Mouse (Mus musculus) myocyte (in vitro differentiated cells): Measurements from ENCODE around the gene Sod2. TPM values are rescaled to one million over a fixed set of nuclear protein-coding genes. Genes with fewer than 3 reads are reported as not detected.
"Not testable (repeated sequence)": the region's sequence is repeated elsewhere in the genome, so short reads cannot be mapped to it uniquely, and the experiment has no call there.

ENCODE experiments used
- H3K27me3 ChIP-seq: one replicate; pipeline ENCODE4 v1.6.1; 2011; ENCODE audit not compliant: control insufficient read depth, insufficient read depth, insufficient read length
- H3K36me3 ChIP-seq: one replicate; pipeline ENCODE4 v1.6.1; 2011; ENCODE audit not compliant: control insufficient read depth, insufficient read depth
- H3K4me2 ChIP-seq: one replicate; pipeline ENCODE4 v1.6.1; 2011; ENCODE audit warnings: low read depth, control low read depth
- H3K4me3 ChIP-seq: one replicate; pipeline ENCODE4 v1.5.1; 2011; ENCODE audit warnings: mild to moderate bottlenecking, control low read depth, moderate library complexity
- H3K79me2 ChIP-seq: one replicate; pipeline ENCODE4 v1.6.1; 2011; ENCODE audit not compliant: control insufficient read depth, insufficient read depth
- H3ac ChIP-seq: one replicate; pipeline ENCODE4 v1.6.1; 2011; ENCODE audit not compliant: control insufficient read depth, insufficient read length
- CEBPB ChIP-seq: IDR thresholded peaks from 2 replicates; pipeline ENCODE4 v1.6.1; 2011; ENCODE audit warnings: mild to moderate bottlenecking, moderate library complexity; ENCODE audit not compliant: poor library complexity, insufficient read depth, severe bottlenecking
- E2F4 ChIP-seq: IDR thresholded peaks from one replicate; pipeline ENCODE4 v1.6.1; 2011; ENCODE audit warnings: mild to moderate bottlenecking, control low read depth, moderate library complexity; ENCODE audit not compliant: insufficient read depth
- MAX ChIP-seq: IDR thresholded peaks from one replicate; pipeline ENCODE4 v1.6.1; 2011; ENCODE audit warnings: low read depth, mild to moderate bottlenecking, control low read depth
- MYOD1 ChIP-seq, 3 experiments: IDR thresholded peaks; one replicate each; pipeline ENCODE4 v1.6.1; 2011; ENCODE audit warnings: control low read depth in 2 of 3, low read depth in 2 of 3, mild to moderate bottlenecking in 2 of 3, moderate library complexity in 1 of 3; ENCODE audit not compliant: insufficient read length in 2 of 3, control insufficient read depth in 1 of 3
- MYOG ChIP-seq, 3 experiments: IDR thresholded peaks; one replicate each; pipeline ENCODE4 v1.6.1; 2011; ENCODE audit warnings: control low read depth in 2 of 3, low read depth in 2 of 3, mild to moderate bottlenecking in 2 of 3; ENCODE audit not compliant: insufficient read length in 2 of 3, control insufficient read depth in 1 of 3, insufficient read depth in 1 of 3
- POLR2A ChIP-seq: IDR thresholded peaks from one replicate; pipeline ENCODE4 v1.6.1; 2011; ENCODE audit warnings: low read depth, mild to moderate bottlenecking, control low read depth, moderate library complexity; ENCODE audit not compliant: insufficient read length
- POLR2AphosphoS2 ChIP-seq: IDR thresholded peaks from one replicate; pipeline ENCODE4 v1.6.1; 2011; ENCODE audit warnings: low read depth, control low read depth; ENCODE audit not compliant: insufficient read length
- REST ChIP-seq: IDR thresholded peaks from one replicate; pipeline ENCODE4 v1.6.1; 2011; ENCODE audit warnings: mild to moderate bottlenecking, control low read depth, moderate library complexity; ENCODE audit not compliant: insufficient read depth, insufficient read length
- SRF ChIP-seq: IDR thresholded peaks from one replicate; pipeline ENCODE4 v1.6.1; 2011; ENCODE audit warnings: low read depth; ENCODE audit not compliant: control insufficient read depth, insufficient read length
- TCF12 ChIP-seq: IDR thresholded peaks from one replicate; pipeline ENCODE4 v1.6.1; 2011; ENCODE audit warnings: mild to moderate bottlenecking, control low read depth; ENCODE audit not compliant: poor library complexity, insufficient read depth, severe bottlenecking
- TCF3 ChIP-seq: IDR thresholded peaks from one replicate; pipeline ENCODE4 v1.6.1; 2011; ENCODE audit warnings: low read depth, control low read depth; ENCODE audit not compliant: insufficient read length
- USF1 ChIP-seq: IDR thresholded peaks from one replicate; pipeline ENCODE4 v1.6.1; 2011; ENCODE audit warnings: low read depth, mild to moderate bottlenecking, control low read depth, moderate library complexity
- polyA plus RNA-seq: library from polyadenylated mRNA; unstranded; fragments of >200 nt; fragmentation: generic; extraction: Trizol; gene quantifications from one replicate; pipeline ENCODE4 v1.2.1, GENCODE M21; 2012; ENCODE audit warnings: missing spikeins

Sod2 gene
- polyA plus RNA-seq: 172 TPM

- H3K27me3 ChIP-seq, H3K36me3 ChIP-seq: not testable (repeated sequence)
- Histone ChIP-seq H3K4me3 (peak within 1 kb of the TSS; percentile 63), H3K4me2 (peak within 1 kb of the TSS; percentile 86), H3ac (peak within 1 kb of the TSS; percentile 70), H3K79me2 (peaks cover 13% of the 10 kb centered on the region)
Observed at GRCm38 (mm10) chr17:13006546-13006945, at the start of gene Sod2. Gene Sod2 (plus strand): TSS chr17:13006846.

- H3K4me2 ChIP-seq: peak overlapping the region; percentile 49
- not testable (repeated sequence) for H3K27me3 ChIP-seq, H3K36me3 ChIP-seq
- H3K4me3 ChIP-seq: peak overlapping the region; percentile 72
- peaks cover 23% of the 10 kb centered on the region for H3K79me2 ChIP-seq
- peak overlapping the region; percentile 46 for H3ac ChIP-seq
Observed at GRCm38 (mm10) chr17:12959377-12959776, 47.3 kb upstream of the Sod2 start.

GRCm38 (mm10) chr17:12960331-12960873, 46.2 kb upstream of the Sod2 start, which contains the start of gene Acat2:
Gene Acat2 (minus strand): TSS chr17:12960747.
- Histone ChIP-seq H3K79me2 (peaks cover 23% of the 10 kb centered on the region), H3ac (peak within 1 kb of the TSS; percentile 46), H3K36me3 (peaks cover 3% of the 10 kb centered on the region), H3K4me2 (peak within 1 kb of the TSS; percentile 81), H3K4me3 (peak within 1 kb of the TSS; percentile 72), H3K27me3 (no peaks in the 10 kb centered on the region)
- TF ChIP-seq E2F4 (peak; percentile 43), CEBPB (0 out of 2 replicates have a peak, but pooled peaks have one; percentile 5), MYOD1 (IDR thresholded peaks at IDR 0.05; ENCODE audit: control insufficient read depth in 1 of 3, insufficient read length in 2 of 3, low read depth in 2 of 3) (no peak), TCF3 (no peak), SRF (no peak), REST (no peak), MYOG (IDR thresholded peaks at IDR 0.05; ENCODE audit: control insufficient read depth in 1 of 3, insufficient read depth in 1 of 3, insufficient read length in 2 of 3, low read depth in 2 of 3) (no peak), POLR2A (peak; percentile 92), MAX (no peak), USF1 (no peak), POLR2AphosphoS2 (peak; percentile 98)

- H3K4me3 ChIP-seq: no peak overlapping the region
- H3K36me3 ChIP-seq: peaks cover 17% of the 10 kb centered on the region
- H3K27me3 ChIP-seq: no peaks in the 10 kb centered on the region
- H3K79me2 ChIP-seq: peaks cover 8% of the 10 kb centered on the region
- H3ac ChIP-seq: no peak overlapping the region
- no peak overlapping the region for H3K4me2 ChIP-seq
- no peak for TF ChIP-seq E2F4
Observed at GRCm38 (mm10) chr17:12963476-12963875, 43.2 kb upstream of the Sod2 start.

GRCm38 (mm10) chr17:12967173-12967572, 39.5 kb upstream of the Sod2 start:
- H3K79me2 ChIP-seq: peaks cover 10% of the 10 kb centered on the region
- H3ac ChIP-seq: no peak overlapping the region
- no peak overlapping the region for H3K4me2 ChIP-seq
- TF ChIP-seq USF1 (no peak), POLR2AphosphoS2 (no peak), REST (no peak), MYOG (IDR thresholded peaks at IDR 0.05; ENCODE audit: control insufficient read depth in 1 of 3, insufficient read depth in 1 of 3, insufficient read length in 2 of 3, low read depth in 2 of 3) (no peak)
- H3K27me3 ChIP-seq: no peaks in the 10 kb centered on the region
- H3K36me3 ChIP-seq: peaks cover 33% of the 10 kb centered on the region
- no peak overlapping the region for H3K4me3 ChIP-seq

GRCm38 (mm10) chr17:12973851-12974250, 32.8 kb upstream of the Sod2 start:
- Histone ChIP-seq H3K4me3 (no peak overlapping the region), H3K36me3 (peaks cover 30% of the 10 kb centered on the region), H3K4me2 (no peak overlapping the region), H3K27me3 (no peaks in the 10 kb centered on the region), H3K79me2 (peaks cover 23% of the 10 kb centered on the region), H3ac (no peak overlapping the region)
- TF ChIP-seq SRF: no peak
- no peak for TF ChIP-seq POLR2AphosphoS2
- TF ChIP-seq MYOG (IDR thresholded peaks at IDR 0.05; ENCODE audit: control insufficient read depth in 1 of 3, insufficient read depth in 1 of 3, insufficient read length in 2 of 3, low read depth in 2 of 3): no peak
- no peak for TF ChIP-seq E2F4
- no peak for TF ChIP-seq CEBPB
- no peak for TF ChIP-seq TCF12
- no peak for TF ChIP-seq POLR2A
- TF ChIP-seq MAX: no peak
- no peak for TF ChIP-seq REST
- no peak for TF ChIP-seq TCF3
- no peak for TF ChIP-seq MYOD1 (IDR thresholded peaks at IDR 0.05; ENCODE audit: control insufficient read depth in 1 of 3, insufficient read length in 2 of 3, low read depth in 2 of 3)
- no peak for TF ChIP-seq USF1
